Mouse (Mus musculus) heart, embryonic 11.5 days (tissue): ENCODE data around the gene Arsb. TPM values are rescaled to one million over a fixed set of nuclear protein-coding genes. Genes with fewer than 3 reads are reported as not detected.

ENCODE experiments used
- ATAC-seq: fragments of 200-750 bp; cut with Nextera tagmentation; replicated peaks from 2 replicates; pipeline ENCODE4 v1.8.0; 2017; ENCODE audit warnings: moderate library complexity; ENCODE audit not compliant: insufficient number of reproducible peaks, low FRiP score, low TSS enrichment
- H3K27ac ChIP-seq: fragments of 300-500 bp; sonication (generic); 2 replicates; pipeline ENCODE4 v1.5.1; 2014; ENCODE audit warnings: mild to moderate bottlenecking, low read depth, low read length
- H3K27me3 ChIP-seq: fragments of 300-500 bp; sonication (generic); 2 replicates; pipeline ENCODE4 v1.6.1; 2014; ENCODE audit warnings: mild to moderate bottlenecking, low read length, mixed read lengths; ENCODE audit not compliant: control insufficient read depth, insufficient read depth
- H3K36me3 ChIP-seq: fragments of 300-500 bp; sonication (generic); 2 replicates; pipeline ENCODE4 v1.6.1; 2014; ENCODE audit warnings: mild to moderate bottlenecking, low read length, moderate library complexity, mixed read lengths; ENCODE audit not compliant: control insufficient read depth, insufficient read depth
- H3K4me1 ChIP-seq: fragments of 300-500 bp; sonication (generic); 2 replicates; pipeline ENCODE4 v1.6.1; 2014; ENCODE audit warnings: low read length; ENCODE audit not compliant: control insufficient read depth, insufficient read depth
- H3K4me2 ChIP-seq: fragments of 300-500 bp; sonication (generic); 2 replicates; pipeline ENCODE4 v1.6.1; 2014; ENCODE audit warnings: mild to moderate bottlenecking, moderate library complexity
- H3K4me3 ChIP-seq: fragments of 300-500 bp; sonication (generic); 2 replicates; pipeline ENCODE4 v1.5.1; 2014; ENCODE audit warnings: low read depth, low read length
- H3K9ac ChIP-seq: fragments of 300-500 bp; sonication (generic); 2 replicates; pipeline ENCODE4 v1.6.1; 2014; ENCODE audit warnings: mild to moderate bottlenecking, low read depth, low read length, moderate library complexity
- H3K9me3 ChIP-seq: fragments of 300-500 bp; sonication (generic); replicated peaks from 2 replicates; pipeline ENCODE4 v1.6.1; 2016; ENCODE audit warnings: low read length; ENCODE audit not compliant: control insufficient read depth
- WGBS: fragments of 180-500 bp; shearing (Covaris S2); extraction: QIAGEN DNeasy Blood & Tissue Kit; methylation state at CpG from one replicate; pipeline ENCODE4 v1.1.7; 2014; ENCODE audit not compliant: insufficient replicate concordance; 5-methylcytosine and 5-hydroxymethylcytosine counted together
- polyA plus RNA-seq: library from polyadenylated mRNA; unstranded; fragments of >200 nt; fragmentation: Nextera tagmentation; extraction: Ambion mirVana; gene quantifications from 2 replicates; pipeline ENCODE4 v1.2.1, GENCODE M21; 2014

Gene Arsb
- polyA plus RNA-seq, 1 experiment from 2014 or later, result 5.9 TPM

DNA sequence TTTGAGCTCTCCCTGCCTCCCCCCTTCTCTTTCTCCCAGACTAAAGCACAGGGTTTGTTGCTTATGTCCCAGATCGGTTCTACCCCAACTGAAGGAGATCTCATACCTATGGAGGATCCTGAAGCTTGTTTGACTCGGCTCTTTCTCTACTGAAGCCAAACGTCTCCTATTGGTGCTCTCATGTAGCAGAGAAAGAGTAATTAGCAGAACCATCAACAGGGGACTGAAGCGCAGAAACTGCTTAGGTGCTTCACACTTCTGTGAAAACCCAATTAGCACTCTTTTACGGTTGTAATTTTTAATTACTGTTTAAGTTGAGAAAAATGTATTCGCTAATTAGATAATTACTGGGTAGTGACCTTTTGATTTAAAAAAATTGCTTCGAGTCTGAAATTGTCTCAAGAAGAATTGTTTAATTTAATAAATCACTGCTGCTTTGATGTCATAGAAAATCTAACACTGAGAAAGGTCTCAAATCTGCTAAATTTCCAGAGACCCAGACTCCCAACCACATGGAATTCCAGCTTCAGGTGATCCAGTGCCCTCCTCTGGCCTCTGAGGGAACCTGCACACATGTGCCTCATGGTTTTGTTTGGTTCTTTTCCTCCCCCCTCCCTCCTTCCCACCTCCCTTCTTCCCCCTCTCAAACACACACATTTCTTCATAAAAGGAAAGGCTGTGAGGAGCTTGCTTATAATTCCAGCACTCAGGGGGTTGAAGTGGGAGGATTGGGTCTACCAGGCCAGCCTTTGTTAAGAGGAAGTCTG, 54.5 kb downstream of the Arsb start:
- 75% methylated on average over 7 of the region's 7 CpGs for WGBS
- Histone ChIP-seq H3K27me3 (no peaks in the 10 kb centered on the region), H3K4me2 (no peak overlapping the region), H3K27ac (no peak overlapping the region), H3K9me3 (no peaks in the 10 kb centered on the region), H3K36me3 (no peaks in the 10 kb centered on the region), H3K9ac (no peak overlapping the region), H3K4me3 (no peak overlapping the region), H3K4me1 (peaks cover 3% of the 10 kb centered on the region; the same call in 1 of the 2 replicates)
- no peak for ATAC-seq

- Histone ChIP-seq H3K27ac (no peak overlapping the region), H3K9ac (no peak overlapping the region), H3K4me3 (no peak overlapping the region), H3K36me3 (no peaks in the 10 kb centered on the region), H3K27me3 (no peaks in the 10 kb centered on the region), H3K4me1 (peaks cover 3% of the 10 kb centered on the region; the same call in 1 of the 2 replicates), H3K4me2 (no peak overlapping the region), H3K9me3 (no peaks in the 10 kb centered on the region)
- 61% methylated on average over 2 of the region's 2 CpGs for WGBS
- no peak for ATAC-seq
Observed at GRCm38 (mm10) chr13:93827745-93828144, 56.3 kb downstream of the Arsb start.

DNA sequence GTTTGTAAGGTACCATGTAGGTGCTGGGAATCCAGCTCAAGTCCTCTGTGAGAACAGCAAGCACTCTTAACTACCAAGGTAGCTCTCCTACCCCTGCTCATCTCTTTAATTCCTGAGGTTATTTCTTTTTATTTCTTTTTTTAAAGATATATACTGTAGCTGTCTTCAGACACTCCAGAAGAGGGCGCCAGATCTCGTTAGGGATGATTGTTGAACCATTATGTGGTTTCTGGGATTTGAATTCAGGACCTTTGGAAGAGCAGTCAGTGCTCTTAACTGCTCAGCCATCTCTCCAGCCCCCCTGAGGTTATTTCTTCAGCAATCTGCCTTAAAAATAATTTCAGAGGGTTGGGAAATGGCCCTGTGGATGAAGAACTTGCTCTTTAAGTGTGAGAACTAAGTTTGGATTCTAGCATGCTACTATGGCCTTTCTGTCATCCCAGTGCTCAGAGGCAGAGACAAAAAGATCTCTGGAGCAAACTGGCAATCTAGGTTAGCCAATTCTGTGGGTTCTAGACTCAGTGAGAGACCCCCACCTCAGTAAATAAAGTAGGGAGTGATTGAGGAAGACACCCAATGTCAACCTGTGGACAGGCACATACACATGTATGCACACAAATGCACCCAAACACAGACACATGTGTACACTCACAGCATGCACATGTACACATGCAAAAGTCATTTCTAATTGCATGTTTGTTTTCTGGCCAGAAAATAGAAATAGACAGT, 58.3 kb downstream of the Arsb start:
- Histone ChIP-seq H3K36me3 (no peaks in the 10 kb centered on the region), H3K4me1 (peaks cover 3% of the 10 kb centered on the region; the same call in 1 of the 2 replicates), H3K9me3 (no peaks in the 10 kb centered on the region), H3K27ac (no peak overlapping the region), H3K27me3 (no peaks in the 10 kb centered on the region), H3K4me3 (no peak overlapping the region), H3K4me2 (no peak overlapping the region), H3K9ac (no peak overlapping the region)
- no peak for ATAC-seq
- WGBS, result 56% methylated on average over 2 of the region's 2 CpGs

GRCm38 (mm10) chr13:93830294-93830645, 58.8 kb downstream of the Arsb start:
- Histone ChIP-seq H3K4me2 (no peak overlapping the region), H3K9me3 (no peaks in the 10 kb centered on the region), H3K36me3 (no peaks in the 10 kb centered on the region), H3K4me1 (peaks cover 3% of the 10 kb centered on the region; the same call in 1 of the 2 replicates), H3K27me3 (no peaks in the 10 kb centered on the region), H3K4me3 (no peak overlapping the region), H3K27ac (no peak overlapping the region), H3K9ac (no peak overlapping the region)
- 84% methylated on average over 6 of the region's 6 CpGs for WGBS
- no peak for ATAC-seq

- peaks cover 18% of the 10 kb centered on the region for H3K4me1 ChIP-seq
- H3K9ac ChIP-seq, result no peak overlapping the region
- no peak overlapping the region for H3K4me3 ChIP-seq
- 80% methylated on average over 12 of the region's 12 CpGs for WGBS
- H3K27me3 ChIP-seq, result no peaks in the 10 kb centered on the region
- H3K4me2 ChIP-seq, result no peak overlapping the region
- H3K9me3 ChIP-seq, result no peaks in the 10 kb centered on the region
- no peaks in the 10 kb centered on the region for H3K36me3 ChIP-seq
- H3K27ac ChIP-seq, result no peak overlapping the region
- no peak for ATAC-seq
Observed at GRCm38 (mm10) chr13:93837481-93838225, 66.2 kb downstream of the Arsb start.

DNA sequence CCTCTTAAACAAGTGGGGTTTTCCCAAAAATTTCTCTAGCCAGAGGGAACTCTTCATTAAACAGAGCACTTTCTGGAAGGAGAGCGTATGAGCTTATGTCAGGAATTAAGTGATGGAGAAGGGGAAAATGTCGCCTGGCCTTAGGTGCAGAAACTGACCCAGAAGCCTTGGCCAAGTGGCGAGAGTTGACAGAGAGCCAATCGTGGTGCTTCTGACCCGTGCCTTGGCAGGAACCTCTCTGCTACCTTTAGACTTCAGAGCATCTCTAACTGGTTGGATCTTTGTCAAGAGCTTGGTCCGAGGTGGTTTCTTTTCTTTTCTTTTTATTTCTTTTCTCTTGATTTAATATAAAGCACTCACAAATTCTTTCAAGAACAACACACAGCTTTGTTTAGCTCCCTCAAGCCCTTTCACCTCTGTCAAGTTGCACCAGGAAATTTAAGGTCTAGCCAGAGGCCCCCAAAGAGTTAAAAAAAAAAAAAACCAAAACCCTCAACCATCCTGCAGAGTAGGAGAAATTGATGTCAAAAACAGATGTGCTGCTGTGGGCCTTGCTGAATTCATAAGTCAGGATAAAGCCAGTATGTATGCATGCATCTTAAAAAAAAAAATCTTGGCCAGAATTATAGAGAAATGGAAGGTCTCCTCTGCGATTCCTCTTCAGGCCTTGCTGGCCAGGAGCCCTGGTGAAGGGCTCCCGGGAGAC, 67.2 kb downstream of the Arsb start:
- no peak for ATAC-seq
- no peak overlapping the region for H3K9ac ChIP-seq
- H3K9me3 ChIP-seq, result no peaks in the 10 kb centered on the region
- H3K36me3 ChIP-seq, result no peaks in the 10 kb centered on the region
- no peaks in the 10 kb centered on the region for H3K27me3 ChIP-seq
- peak overlapping the region; percentile 38 for H3K4me2 ChIP-seq
- WGBS, result 56% methylated on average over 8 of the region's 8 CpGs
- peak overlapping the region; percentile 75; the same call in 1 of the 2 replicates for H3K27ac ChIP-seq
- no peak overlapping the region for H3K4me3 ChIP-seq
- peaks cover 18% of the 10 kb centered on the region for H3K4me1 ChIP-seq

DNA sequence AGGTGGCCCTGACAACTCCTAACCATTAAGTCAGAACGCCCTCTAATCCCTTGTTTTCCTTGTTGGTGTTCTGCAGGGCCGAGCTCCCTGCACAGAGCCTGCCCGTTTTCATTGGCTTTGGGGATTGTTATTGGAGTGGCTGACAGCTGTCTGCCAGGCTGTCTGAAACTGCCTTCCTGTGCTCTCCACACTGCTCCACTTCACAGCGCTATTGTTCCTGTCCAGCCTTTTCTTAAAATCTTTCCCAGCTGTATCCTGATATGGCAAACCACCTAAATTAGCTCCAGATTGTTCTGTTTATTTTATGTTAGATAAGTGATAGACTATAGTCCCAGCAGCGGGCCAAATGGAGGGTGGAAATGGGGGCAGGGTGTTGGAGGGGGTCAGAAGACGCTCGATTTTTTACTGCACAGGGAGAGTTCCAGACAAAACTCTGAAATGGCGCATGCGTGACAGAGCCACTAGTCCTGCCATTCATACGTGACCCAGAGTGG, 67.8 kb downstream of the Arsb start:
- peak; percentile 80 for ATAC-seq
- WGBS, result 20% methylated on average over 10 of the region's 10 CpGs
- H3K4me1 ChIP-seq, result peaks cover 18% of the 10 kb centered on the region
- no peak overlapping the region for H3K9ac ChIP-seq
- no peaks in the 10 kb centered on the region for H3K27me3 ChIP-seq
- peak overlapping the region; percentile 38 for H3K4me2 ChIP-seq
- no peak overlapping the region for H3K4me3 ChIP-seq
- no peaks in the 10 kb centered on the region for H3K36me3 ChIP-seq
- peak overlapping the region; percentile 75 for H3K27ac ChIP-seq
- no peaks in the 10 kb centered on the region for H3K9me3 ChIP-seq

DNA sequence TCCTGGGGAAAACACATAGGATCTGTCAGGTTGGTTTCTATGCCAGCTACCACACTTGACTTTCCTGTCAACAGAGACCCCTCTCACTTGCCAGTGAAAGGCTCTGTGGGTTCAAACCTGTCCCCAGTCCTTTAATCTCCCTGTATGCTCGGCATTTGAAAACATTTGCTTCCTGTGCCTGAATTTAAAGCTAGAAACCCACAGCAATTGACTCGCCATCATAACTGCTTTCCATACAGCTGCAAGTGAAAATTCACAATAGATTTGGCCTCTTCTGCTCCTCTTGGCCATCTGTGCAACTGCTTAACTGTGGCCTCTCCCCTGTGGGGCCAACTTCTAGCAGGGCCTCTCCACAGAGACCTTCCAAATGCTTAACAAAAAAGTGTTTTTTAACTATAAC, 68.3 kb downstream of the Arsb start:
- no peak overlapping the region for H3K9ac ChIP-seq
- H3K4me3 ChIP-seq, result no peak overlapping the region
- peak overlapping the region; percentile 38; the same call in 1 of the 2 replicates for H3K4me2 ChIP-seq
- no peaks in the 10 kb centered on the region for H3K36me3 ChIP-seq
- H3K4me1 ChIP-seq, result peaks cover 18% of the 10 kb centered on the region
- no peaks in the 10 kb centered on the region for H3K27me3 ChIP-seq
- H3K27ac ChIP-seq, result peak overlapping the region; percentile 75
- no peaks in the 10 kb centered on the region for H3K9me3 ChIP-seq
- ATAC-seq, result no peak
- WGBS, result 41% methylated on average over 2 of the region's 2 CpGs
